In the genomic region with DNA sequence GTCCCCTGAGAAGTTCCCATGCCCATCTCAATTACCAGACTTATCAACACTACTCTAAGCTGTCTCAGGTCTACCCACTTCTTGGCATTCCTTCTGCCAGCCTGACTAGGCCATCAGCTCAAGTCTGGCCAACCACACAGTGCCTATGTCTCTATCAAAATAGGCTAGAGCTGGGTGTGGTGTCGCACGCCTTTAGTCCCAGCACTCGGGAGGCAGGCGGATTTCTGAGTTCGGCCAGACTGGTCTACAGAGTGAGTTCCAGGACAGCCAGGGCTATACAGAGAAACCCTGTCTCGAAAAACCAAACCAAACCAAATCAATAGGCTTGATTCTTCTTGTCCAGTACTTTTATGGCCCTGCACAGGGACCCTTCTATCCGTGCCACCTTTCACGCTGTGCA, we compare ENCODE assay signal across 9 mouse cellular contexts. TPM values are rescaled to one million over a fixed set of nuclear protein-coding genes. Genes with fewer than 3 reads are reported as not detected.
A peak's percentile ranks its signal among the peaks of the same experiment; 100 is the strongest.
DNase-seq lines count a peak whose midpoint lies in the region; ATAC-seq and TF ChIP-seq lines count a peak whose summit lies in the region.
"Had no signal": no experiment of that assay in that cellular context is flagged by ENCODE, and none has a peak within 500 bp of the region (broad histone marks: within the 10 kb centered on the region; RNA-seq: fewer than 3 reads in every experiment).

No protein-coding gene starts in this region.

- no peak overlapping the region for H3K4me3 ChIP-seq in hindbrain, embryonic 11.5 days (ENCODE audit: low read depth, low read length)
- H3K4me3 ChIP-seq in hindbrain, embryonic 16.5 days (ENCODE audit: low read length): no peak overlapping the region
- H3K4me3 ChIP-seq in CH12.LX (replicated peaks in 1 of 3; ENCODE audit: low read depth in 2 of 3, low read length in 2 of 3, poor library complexity in 1 of 3): no peak overlapping the region
- H3K4me3 ChIP-seq in liver, embryonic 11.5 days (ENCODE audit: low read depth, low read length): peak overlapping the region; percentile 30

- TF ChIP-seq POLR2A in CH12.LX (IDR thresholded peaks at IDR 0.05; ENCODE audit: low read depth, low read length): no peak

- no peak for TF ChIP-seq RAD21 in CH12.LX (IDR thresholded peaks at IDR 0.05; ENCODE audit: low read depth, low read length)

- H3K27me3 ChIP-seq in hindbrain, embryonic 11.5 days (ENCODE audit: control insufficient read depth, insufficient read depth, low read length): no peaks in the 10 kb centered on the region
- no peaks in the 10 kb centered on the region for H3K27me3 ChIP-seq in hindbrain, embryonic 16.5 days (replicated peaks; ENCODE audit: control insufficient read depth, insufficient read depth, low read length)
- H3K27me3 ChIP-seq in CH12.LX (replicated peaks): peaks cover 17% of the 10 kb centered on the region
- no peaks in the 10 kb centered on the region for H3K27me3 ChIP-seq in liver, embryonic 11.5 days (replicated peaks; ENCODE audit: control insufficient read depth, insufficient read depth, low read length)

- DNase-seq in hindbrain, embryonic 11.5 days (ENCODE audit: low spot score): no peak
- DNase-seq in CH12.LX (ENCODE audit: extremely low read depth): no peak
- peak; percentile 42 for DNase-seq in c-Kit-positive CD71-positive TER-119-positive erythroid progenitor cells, embryonic 14.5 days (ENCODE audit: low spot score)
- no peak for DNase-seq in liver, embryonic 11.5 days (ENCODE audit: low spot score)
- no peak for DNase-seq in layer of hippocampus, postnatal 14 days (ENCODE audit: low spot score in 2 of 2)
- no peak for DNase-seq in thymus, adult 18-20 months
- DNase-seq in adrenal gland, postnatal 14 days: no peak
- DNase-seq: gastrocnemius, postnatal 36 days had no signal

- H3K4me2 ChIP-seq in hindbrain, embryonic 11.5 days (replicated peaks; ENCODE audit: low read depth, low read length): peak overlapping the region; percentile 11; the same call in 1 of the 2 replicates
- H3K4me2 ChIP-seq in hindbrain, embryonic 16.5 days (ENCODE audit: low read length): no peak overlapping the region
- peak overlapping the region; percentile 48; the same call in 1 of the 2 replicates for H3K4me2 ChIP-seq in CH12.LX (ENCODE audit: insufficient read depth, low read depth, poor library complexity, severe bottlenecking)
- peak overlapping the region; percentile 69 for H3K4me2 ChIP-seq in liver, embryonic 11.5 days

- in situ Hi-C loops in CH12.LX (cut with MboI; ENCODE audit: low pct_ligation_motif_present, low pct_unique_long_range_greater_than_20kb, low sequenced_read_pairs): no loop called here

- ATAC-seq in hindbrain, embryonic 11.5 days (ENCODE audit: low FRiP score): no peak
- ATAC-seq in hindbrain, embryonic 16.5 days: no peak
- no peak for ATAC-seq in liver, embryonic 11.5 days (replicated peaks; ENCODE audit: low FRiP score)

- H3K36me3 ChIP-seq in hindbrain, embryonic 11.5 days (ENCODE audit: control insufficient read depth, insufficient read depth, low read length): no peaks in the 10 kb centered on the region
- peaks cover 2% of the 10 kb centered on the region; the same call in 1 of the 2 replicates for H3K36me3 ChIP-seq in hindbrain, embryonic 16.5 days (ENCODE audit: control insufficient read depth, insufficient read depth, low read length)
- H3K36me3 ChIP-seq in CH12.LX (replicated peaks in 1 of 2; ENCODE audit: control insufficient read depth in 1 of 2, insufficient read depth in 1 of 2, low read length in 1 of 2): peaks cover 10 to 41% of the 10 kb centered on the region in 2 experiments
- peaks cover 6% of the 10 kb centered on the region; the same call in 1 of the 2 replicates for H3K36me3 ChIP-seq in liver, embryonic 11.5 days (ENCODE audit: control insufficient read depth, insufficient read depth, low read length)

- no peak for TF ChIP-seq EP300 in CH12.LX (IDR thresholded peaks at IDR 0.05; ENCODE audit: low read length)

- H3K9ac ChIP-seq in hindbrain, embryonic 11.5 days (ENCODE audit: low read depth, low read length): no peak overlapping the region
- no peak overlapping the region for H3K9ac ChIP-seq in hindbrain, embryonic 16.5 days (ENCODE audit: low read depth, low read length)
- no peak overlapping the region for H3K9ac ChIP-seq in CH12.LX (ENCODE audit: insufficient read depth, low read depth)
- H3K9ac ChIP-seq in liver, embryonic 11.5 days (ENCODE audit: low read depth, low read length): peak overlapping the region; percentile 17

- WGBS in hindbrain, embryonic 11.5 days: 96% methylated on average over 8 of the region's 8 CpGs
- WGBS in hindbrain, embryonic 16.5 days: 96% methylated on average over 8 of the region's 8 CpGs
- 75% methylated on average over 8 of the region's 8 CpGs for WGBS in liver, embryonic 11.5 days

- H3K79me2 ChIP-seq in CH12.LX (replicated peaks; ENCODE audit: control insufficient read depth, extremely low read depth, insufficient read depth, poor library complexity, severe bottlenecking): peaks cover 11% of the 10 kb centered on the region

- H3K27ac ChIP-seq in hindbrain, embryonic 11.5 days (ENCODE audit: low read depth, low read length): no peak overlapping the region
- H3K27ac ChIP-seq in hindbrain, embryonic 16.5 days (ENCODE audit: low read depth, low read length): no peak overlapping the region
- no peak overlapping the region for H3K27ac ChIP-seq in CH12.LX (ENCODE audit: insufficient read depth, low read depth)
- H3K27ac ChIP-seq in liver, embryonic 11.5 days (ENCODE audit: low read depth, low read length): peak overlapping the region; percentile 39

- dilution Hi-C loops in CH12.LX (cut with MboI; ENCODE audit: extremely low pct_ligation_motif_present, extremely low pct_unique_long_range_greater_than_20kb, low sequenced_read_pairs): no loop called here

- H3K9me3 ChIP-seq in hindbrain, embryonic 11.5 days (ENCODE audit: control insufficient read depth, low read length): no peaks in the 10 kb centered on the region
- no peaks in the 10 kb centered on the region for H3K9me3 ChIP-seq in hindbrain, embryonic 16.5 days (ENCODE audit: control insufficient read depth, low read length)
- H3K9me3 ChIP-seq in CH12.LX (replicated peaks; ENCODE audit: low read length): no peaks in the 10 kb centered on the region
- no peaks in the 10 kb centered on the region for H3K9me3 ChIP-seq in liver, embryonic 11.5 days (ENCODE audit: control insufficient read depth, low read length)

- H3K4me1 ChIP-seq in hindbrain, embryonic 11.5 days (replicated peaks; ENCODE audit: control insufficient read depth, insufficient read depth, low read length): 0 out of 2 replicates have a peak, but pooled peaks cover 3% of the 10 kb centered on the region
- H3K4me1 ChIP-seq in hindbrain, embryonic 16.5 days (ENCODE audit: control insufficient read depth, insufficient read depth, low read depth, low read length): peaks cover 22% of the 10 kb centered on the region
- H3K4me1 ChIP-seq in CH12.LX (ENCODE audit: control insufficient read depth in 1 of 2, insufficient read depth in 2 of 2): peaks cover 12 to 24% of the 10 kb centered on the region in 2 experiments
- peaks cover 33% of the 10 kb centered on the region for H3K4me1 ChIP-seq in liver, embryonic 11.5 days (replicated peaks; ENCODE audit: control insufficient read depth, insufficient read depth, low read length)

- TF ChIP-seq CTCF in CH12.LX (conservative IDR thresholded peaks at IDR 0.05 in 1 of 2, IDR thresholded peaks at IDR 0.05 in 1 of 2; ENCODE audit: low read depth in 2 of 2, low read length in 2 of 2): no peak

TF ChIP-seq in CH12.LX, 34 proteins besides CTCF, POLR2A, EP300 and RAD21 (continues in another document):
- TF ChIP-seq ZC3H11A (IDR thresholded peaks at IDR 0.05; ENCODE audit: low read depth, low read length) (no peak), MXI1 (IDR thresholded peaks at IDR 0.05; ENCODE audit: low read depth, low read length) (no peak), MAZ (IDR thresholded peaks at IDR 0.05; ENCODE audit: low read depth, low read length) (no peak), GABPA (IDR thresholded peaks at IDR 0.05; ENCODE audit: insufficient replicate concordance, low read depth, low read length) (no peak), ZMIZ1 (IDR thresholded peaks at IDR 0.05; ENCODE audit: low read depth, low read length) (no peak), MAX (IDR thresholded peaks at IDR 0.05; ENCODE audit: low read length) (no peak), UBTF (IDR thresholded peaks at IDR 0.05; ENCODE audit: low read depth, low read length) (no peak), E2F4 (IDR thresholded peaks at IDR 0.05; ENCODE audit: insufficient replicate concordance, low read depth, low read length) (no peak), CHD1 (IDR thresholded peaks at IDR 0.05; ENCODE audit: low read depth, low read length) (no peak), MYC (IDR thresholded peaks at IDR 0.05; ENCODE audit: low read depth, low read length) (no peak)

RNA-seq across cellular contexts. Expression of gene Smim4, which starts 1.9 kb away (rescaled TPM):
- 58.7 and 65.0 TPM in 2 replicates for polyA plus RNA-seq in hindbrain, embryonic 11.5 days (2014; fragmentation: Nextera tagmentation; extraction: Ambion mirVana)
- polyA plus RNA-seq in hindbrain, embryonic 16.5 days (2015; fragmentation: Nextera tagmentation; extraction: Ambion mirVana): 51.3 and 53.9 TPM in 2 replicates
- total RNA-seq in CH12.LX (2012; rRNA removed) (38.0 and 45.8 TPM in 2 replicates), CH12.LX (2014; rRNA removed) (13.5 and 19.1 TPM in 2 replicates)
- 24.0 and 26.1 TPM in 2 replicates for polyA plus RNA-seq in CH12.LX (2012; ENCODE audit: insufficient read length, low read depth)
- polyA plus RNA-seq in liver, embryonic 11.5 days (2014; fragmentation: Nextera tagmentation; extraction: Ambion mirVana): 90.3 and 107 TPM in 2 replicates
- total RNA-seq in layer of hippocampus, postnatal 14 days (2021): 10 to 100 TPM; 35.5 to 36.2 TPM
- total RNA-seq in adrenal gland, postnatal 14 days (2021): 75.2 and 104 TPM in 2 replicates

RNA-seq across cellular contexts. Expression of gene Nt5dc2, which starts 4.0 kb away (rescaled TPM):
- 458 and 483 TPM in 2 replicates for polyA plus RNA-seq in hindbrain, embryonic 11.5 days (2014; fragmentation: Nextera tagmentation; extraction: Ambion mirVana)
- polyA plus RNA-seq in hindbrain, embryonic 16.5 days (2015; fragmentation: Nextera tagmentation; extraction: Ambion mirVana): 192 and 222 TPM in 2 replicates
- total RNA-seq in CH12.LX (2012; rRNA removed) (41.6 and 52.5 TPM in 2 replicates), CH12.LX (2014; rRNA removed) (2.9 and 4.0 TPM in 2 replicates)
- polyA plus RNA-seq in CH12.LX (2012; ENCODE audit: insufficient read length, low read depth): 3.3 and 5.7 TPM in 2 replicates
- polyA plus RNA-seq in liver, embryonic 11.5 days (2014; fragmentation: Nextera tagmentation; extraction: Ambion mirVana): 401 and 406 TPM in 2 replicates
- 10 to 100 TPM; 15.2 to 18.8 TPM for total RNA-seq in layer of hippocampus, postnatal 14 days (2021)
- total RNA-seq in adrenal gland, postnatal 14 days (2021): 48.5 and 57.7 TPM in 2 replicates

RNA-seq across cellular contexts. Expression of gene Stab1, which starts 41.6 kb away (rescaled TPM):
- polyA plus RNA-seq in hindbrain, embryonic 11.5 days (2014; fragmentation: Nextera tagmentation; extraction: Ambion mirVana): 23.5 and 25.5 TPM in 2 replicates
- polyA plus RNA-seq in hindbrain, embryonic 16.5 days (2015; fragmentation: Nextera tagmentation; extraction: Ambion mirVana): 13.5 and 17.5 TPM in 2 replicates
- total RNA-seq in CH12.LX (2012; rRNA removed): 3.9 and 4.4 TPM in 2 replicates
- 4.6 and 5.8 TPM in 2 replicates for total RNA-seq in CH12.LX (2014; rRNA removed)
- polyA plus RNA-seq in CH12.LX (2012; ENCODE audit: insufficient read length, low read depth): 11.2 TPM in 2 replicates
- polyA plus RNA-seq in liver, embryonic 11.5 days (2014; fragmentation: Nextera tagmentation; extraction: Ambion mirVana): 25.3 and 39.9 TPM in 2 replicates
- 10 to 100 TPM; 27.9 to 32.0 TPM for total RNA-seq in layer of hippocampus, postnatal 14 days (2021)
- total RNA-seq in adrenal gland, postnatal 14 days (2021): 74.4 and 78.6 TPM in 2 replicates

Comparison
In these comparisons a context has a peak if more than half of its experiments do, and no peak if none do; other contexts are left out.
1. RNA of gene Nt5dc2, which starts 4.0 kb away (polyA plus RNA-seq): 458 to 483 TPM in hindbrain, embryonic 11.5 days, 401 to 406 TPM in liver, embryonic 11.5 days and 192 to 222 TPM in hindbrain, embryonic 16.5 days; 3.3 to 5.7 TPM in CH12.LX; every median in the first group is over 10 times any median in the second.